In the genomic region with DNA sequence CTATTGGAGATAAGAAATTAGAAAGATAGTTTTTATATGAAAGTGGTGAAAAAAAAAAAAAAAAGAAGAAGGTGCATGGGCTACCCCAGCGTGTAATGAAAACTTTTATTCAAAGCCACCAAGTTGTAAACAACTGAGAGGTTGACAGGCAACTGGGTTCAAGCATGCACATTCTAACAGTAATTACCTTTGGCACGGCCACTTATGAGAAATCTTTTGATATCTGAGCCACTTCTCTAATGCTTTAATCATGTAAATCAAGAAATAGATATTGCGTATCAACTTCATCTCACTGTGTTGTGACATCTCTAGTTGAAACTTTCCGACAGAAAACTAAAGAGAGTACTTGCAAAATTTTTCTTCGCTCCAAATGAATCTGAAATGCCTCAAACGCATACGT, we compare ENCODE assay signal across 19 mouse cellular contexts.
DNase-seq lines count a peak whose midpoint lies in the region; ATAC-seq and TF ChIP-seq lines count a peak whose summit lies in the region.
"Had no signal": no experiment of that assay in that cellular context is flagged by ENCODE, and none has a peak within 500 bp of the region (broad histone marks: within the 10 kb centered on the region; RNA-seq: fewer than 3 reads in every experiment).

No protein-coding gene starts in this region.

- no peaks in the 10 kb centered on the region for H3K36me3 ChIP-seq in hindbrain, embryonic 10.5 days
- H3K36me3 ChIP-seq in hindbrain, embryonic 11.5 days (ENCODE audit: control insufficient read depth, insufficient read depth, low read length) = no peaks in the 10 kb centered on the region
- H3K36me3 ChIP-seq in forebrain, embryonic 14.5 days (ENCODE audit: control insufficient read depth, insufficient read depth, low read length) = no peaks in the 10 kb centered on the region
- H3K36me3 ChIP-seq in limb, embryonic 10.5 days = no peaks in the 10 kb centered on the region
- H3K36me3 ChIP-seq: G1E; intestine, embryonic 15.5 days; liver, embryonic 15.5 days; midbrain, embryonic 13.5 days had no signal

- H3K9me3 ChIP-seq in hindbrain, embryonic 10.5 days = no peaks in the 10 kb centered on the region
- H3K9me3 ChIP-seq in hindbrain, embryonic 11.5 days (ENCODE audit: control insufficient read depth, low read length) = no peaks in the 10 kb centered on the region
- H3K9me3 ChIP-seq in forebrain, embryonic 14.5 days (replicated peaks; ENCODE audit: control insufficient read depth, low read length) = no peaks in the 10 kb centered on the region
- H3K9me3 ChIP-seq in limb, embryonic 10.5 days (replicated peaks) = no peaks in the 10 kb centered on the region
- H3K9me3 ChIP-seq: intestine, embryonic 15.5 days; liver, embryonic 15.5 days; midbrain, embryonic 13.5 days had no signal

- peak overlapping the region; percentile 85; the same call in 1 of the 2 replicates for H3K27ac ChIP-seq in hindbrain, embryonic 10.5 days
- no peak overlapping the region for H3K27ac ChIP-seq in hindbrain, embryonic 11.5 days (ENCODE audit: low read depth, low read length)
- H3K27ac ChIP-seq in forebrain, embryonic 14.5 days (ENCODE audit: low read depth, low read length) = peak overlapping the region; percentile 68
- H3K27ac ChIP-seq in limb, embryonic 10.5 days = peak overlapping the region; percentile 36; the same call in 1 of the 2 replicates
- H3K27ac ChIP-seq: intestine, embryonic 15.5 days; liver, embryonic 15.5 days had no signal

- H3K27me3 ChIP-seq in hindbrain, embryonic 10.5 days (ENCODE audit: insufficient read depth, poor library complexity, severe bottlenecking) = no peaks in the 10 kb centered on the region
- H3K27me3 ChIP-seq in hindbrain, embryonic 11.5 days (ENCODE audit: control insufficient read depth, insufficient read depth, low read length) = no peaks in the 10 kb centered on the region
- H3K27me3 ChIP-seq in forebrain, embryonic 14.5 days (replicated peaks; ENCODE audit: control insufficient read depth, insufficient read depth, low read length) = no peaks in the 10 kb centered on the region
- H3K27me3 ChIP-seq in limb, embryonic 10.5 days (ENCODE audit: low read depth, poor library complexity, severe bottlenecking) = peaks cover 23% of the 10 kb centered on the region; the same call in 1 of the 2 replicates
- H3K27me3 ChIP-seq: intestine, embryonic 15.5 days; liver, embryonic 15.5 days had no signal

- ATAC-seq in hindbrain, embryonic 11.5 days (ENCODE audit: low FRiP score) = no peak
- no peak for ATAC-seq in forebrain, embryonic 14.5 days
- ATAC-seq: intestine, embryonic 15.5 days; lung, postnatal 0 days; midbrain, embryonic 13.5 days had no signal

- peaks cover 63% of the 10 kb centered on the region for H3K4me1 ChIP-seq in hindbrain, embryonic 10.5 days (replicated peaks)
- no peaks in the 10 kb centered on the region for H3K4me1 ChIP-seq in hindbrain, embryonic 11.5 days (replicated peaks; ENCODE audit: control insufficient read depth, insufficient read depth, low read length)
- peaks cover 11% of the 10 kb centered on the region for H3K4me1 ChIP-seq in forebrain, embryonic 14.5 days (ENCODE audit: control insufficient read depth, insufficient read depth, low read length)
- peaks cover 77% of the 10 kb centered on the region for H3K4me1 ChIP-seq in limb, embryonic 10.5 days
- H3K4me1 ChIP-seq: intestine, embryonic 15.5 days; liver, embryonic 15.5 days had no signal

- TF ChIP-seq CTCF in brain, embryonic 14.5 days (IDR thresholded peaks at IDR 0.05; ENCODE audit: borderline replicate concordance, extremely low read depth, insufficient read depth, insufficient read length) = no peak

- no peak for DNase-seq in hindbrain, embryonic 10.5 days (ENCODE audit: low spot score)
- DNase-seq in hindbrain, embryonic 11.5 days (ENCODE audit: low spot score) = no peak
- DNase-seq in brain, embryonic 14.5 days (ENCODE audit: low read depth) = peak; percentile 83
- DNase-seq in forebrain, embryonic 14.5 days (ENCODE audit: low spot score) = peak; percentile 76
- no peak for DNase-seq in limb, embryonic 10.5 days (ENCODE audit: low spot score)
- DNase-seq in urinary bladder, postnatal 4 days (ENCODE audit: low spot score in 2 of 2) = no peak
- no peak for DNase-seq in liver
- no peak for DNase-seq in urinary bladder, adult 2 months (ENCODE audit: low spot score)
- DNase-seq: adrenal gland, postnatal 14 days; cerebellum, adult 11-12 months; heart, adult 18-20 months; heart, postnatal 36 days; kidney, postnatal 36 days; right cerebral cortex, adult 18-20 months had no signal

- H3K4me3 ChIP-seq in hindbrain, embryonic 10.5 days = no peak overlapping the region
- H3K4me3 ChIP-seq in hindbrain, embryonic 11.5 days (ENCODE audit: low read depth, low read length) = no peak overlapping the region
- peak overlapping the region; percentile 37; the same call in 1 of the 2 replicates for H3K4me3 ChIP-seq in forebrain, embryonic 14.5 days (ENCODE audit: low read depth, low read length)
- no peak overlapping the region for H3K4me3 ChIP-seq in limb, embryonic 10.5 days
- H3K4me3 ChIP-seq: intestine, embryonic 15.5 days; liver, embryonic 15.5 days had no signal

- H3K9ac ChIP-seq in hindbrain, embryonic 11.5 days (ENCODE audit: low read depth, low read length) = no peak overlapping the region
- H3K9ac ChIP-seq in forebrain, embryonic 14.5 days (ENCODE audit: low read length) = peak overlapping the region; percentile 80; the same call in 1 of the 2 replicates
- H3K9ac ChIP-seq: intestine, embryonic 15.5 days; liver, embryonic 15.5 days; midbrain, embryonic 13.5 days had no signal

- 82% methylated on average over 7 of the region's 7 CpGs for WGBS in hindbrain, embryonic 10.5 days
- WGBS in hindbrain, embryonic 11.5 days = 70% methylated on average over 7 of the region's 7 CpGs
- 17% methylated on average over 7 of the region's 7 CpGs for WGBS in forebrain, embryonic 14.5 days
- 59% methylated on average over 7 of the region's 7 CpGs for WGBS in limb, embryonic 10.5 days

- no peak for TF ChIP-seq POLR2A in brain, embryonic 14.5 days (IDR thresholded peaks at IDR 0.05; ENCODE audit: borderline replicate concordance, extremely low read depth, insufficient read depth, insufficient read length, poor library complexity, severe bottlenecking)

- H3K4me2 ChIP-seq in hindbrain, embryonic 11.5 days (replicated peaks; ENCODE audit: low read depth, low read length) = no peak overlapping the region
- H3K4me2 ChIP-seq in forebrain, embryonic 14.5 days (ENCODE audit: low read length) = peak overlapping the region; percentile 56
- H3K4me2 ChIP-seq: intestine, embryonic 15.5 days; liver, embryonic 15.5 days had no signal

Comparison
In these comparisons a context has a peak if more than half of its experiments do, and no peak if none do; other contexts are left out.
1. DNase-seq: peak in brain, embryonic 14.5 days (single experiment) and forebrain, embryonic 14.5 days (single experiment); none in hindbrain, embryonic 10.5 days (single experiment), hindbrain, embryonic 11.5 days (single experiment), limb, embryonic 10.5 days (single experiment), urinary bladder, postnatal 4 days (0 of 2), liver (single experiment) and urinary bladder, adult 2 months (single experiment).